Mouse (Mus musculus) gastrocnemius, adult 2 months (tissue): ENCODE results near the gene Arid1b. TPM values are rescaled to one million over a fixed set of nuclear protein-coding genes. Genes with fewer than 3 reads are reported as not detected.

Experiments used
- DNase-seq: peaks from one replicate; pipeline ENCODE4 v3.0.0; 2022
- H3K27ac ChIP-seq: fragments of 200-600 bp; 2 replicates; pipeline ENCODE4 v1.8.1; 2022; ENCODE audit warnings: mild to moderate bottlenecking
- H3K4me3 ChIP-seq: fragments of 200-600 bp; 2 replicates; pipeline ENCODE4 v1.8.1; 2022; ENCODE audit warnings: mild to moderate bottlenecking, moderate library complexity
- CTCF ChIP-seq: fragments of 200-600 bp; IDR thresholded peaks from 2 replicates; pipeline ENCODE4 v1.8.1; 2022; ENCODE audit warnings: antibody characterized with exemption, mild to moderate bottlenecking, moderate library complexity
- intact Hi-C: fragments of 180-260 bp; cut with DNase I; formaldehyde crosslinking; loops from one replicate; pipeline ENCODE4 v1.15.1; 2025
- total RNA-seq, 2 experiments: library from RNA; stranded (reverse); gene quantifications; 2 replicates each; pipeline ENCODE4 v1.2.3; 2021

Arid1b gene
- total RNA-seq, 2 experiments from 2014 or later, result 35.1 to 35.6 TPM

DNA sequence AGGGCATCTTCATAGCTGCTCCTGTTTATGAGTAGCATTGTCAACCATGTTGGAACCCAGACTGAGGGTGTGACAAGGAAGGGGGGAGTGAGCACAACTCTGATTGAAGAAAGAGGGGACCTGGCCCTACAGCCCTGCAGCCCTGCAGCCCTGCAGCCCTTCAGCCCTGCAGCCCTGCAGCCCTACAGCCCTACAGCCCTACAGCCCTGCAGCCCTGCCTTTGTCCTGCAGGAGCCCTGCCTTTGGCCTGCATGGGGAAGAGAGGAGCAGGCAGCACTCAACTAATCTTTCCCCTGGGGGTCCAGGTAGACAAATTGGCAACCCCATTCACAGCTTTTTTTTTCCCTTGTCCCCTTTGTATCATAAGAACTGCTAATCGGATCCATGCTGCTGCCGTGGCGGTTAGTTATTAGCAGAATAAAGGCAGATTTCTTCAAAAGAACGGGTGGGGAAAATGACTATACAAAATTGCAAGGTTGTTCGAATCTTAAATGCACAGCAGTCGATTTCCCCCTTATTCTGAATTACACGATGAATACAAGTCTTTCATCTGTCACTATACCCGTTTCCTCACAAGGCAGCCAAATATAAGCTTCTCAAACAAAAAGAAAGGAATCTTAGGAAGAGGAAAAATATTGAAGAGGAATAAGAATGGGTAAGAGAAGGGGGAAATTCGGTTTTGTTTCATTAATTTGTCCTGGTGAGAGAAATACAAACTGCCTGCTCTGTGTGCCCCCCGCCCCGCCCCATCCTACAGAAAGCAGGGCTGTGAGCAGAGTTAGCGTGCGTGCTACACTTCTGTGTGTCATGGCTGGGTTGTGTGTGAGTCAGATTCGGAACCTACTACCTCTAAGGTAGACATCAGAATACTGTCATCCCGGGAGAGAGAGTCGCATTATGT lies 260.8 kb downstream of the Arid1b start:
- intact Hi-C loops, result loop anchor here (5.0 kb wide), 3 partner anchors 42 to 142 kb away; no protein-coding TSS in a partner anchor
- no peak overlapping the region for H3K4me3 ChIP-seq
- no peak for DNase-seq
- no peak for TF ChIP-seq CTCF
- no peak overlapping the region for H3K27ac ChIP-seq

DNA sequence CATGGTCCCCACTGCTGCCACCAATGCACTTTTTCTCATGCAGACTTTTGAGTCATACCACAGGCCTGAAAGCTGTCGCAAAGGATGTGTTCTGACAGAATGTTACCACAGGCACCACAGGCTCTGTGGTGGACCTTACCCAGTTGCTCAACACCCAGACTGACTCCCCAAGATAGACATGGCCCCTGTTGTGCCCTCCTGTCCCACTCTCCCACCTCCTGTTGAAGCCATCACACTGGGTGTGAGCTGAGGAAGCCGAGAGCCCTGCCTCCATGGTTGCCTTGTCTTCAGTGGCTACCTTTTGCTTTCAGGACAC lies 261.4 kb downstream of the Arid1b start:
- intact Hi-C loops, result loop anchor here (5.0 kb wide), 1 partner anchor 42 kb away; no protein-coding TSS in a partner anchor
- Histone ChIP-seq H3K27ac (no peak overlapping the region), H3K4me3 (no peak overlapping the region)
- no peak for TF ChIP-seq CTCF
- no peak for DNase-seq

DNA sequence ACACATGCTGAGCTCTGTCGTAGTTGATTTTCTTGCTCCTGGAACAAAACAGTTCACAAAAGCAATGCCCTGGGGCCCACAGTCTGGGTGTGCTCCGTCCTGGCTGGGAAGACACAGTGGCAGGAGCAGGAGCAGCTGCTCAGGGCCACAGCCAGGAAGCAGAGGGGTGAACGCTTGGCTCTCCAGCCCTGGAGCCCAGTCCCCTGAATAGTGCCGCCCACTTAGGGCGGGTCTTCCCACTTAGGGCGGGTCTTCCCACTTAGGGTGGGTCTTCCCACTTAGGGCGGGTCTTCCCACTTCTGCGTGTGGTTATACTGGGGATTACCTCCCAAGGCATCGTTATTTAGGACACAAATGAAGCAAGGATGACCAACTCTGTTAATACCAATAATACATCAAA lies 264.8 kb downstream of the Arid1b start:
- H3K4me3 ChIP-seq, result no peak overlapping the region
- intact Hi-C loops, result loop anchor here (5.0 kb wide), 1 partner anchor 38 kb away; no protein-coding TSS in a partner anchor
- TF ChIP-seq CTCF, result no peak
- DNase-seq, result no peak
- no peak overlapping the region for H3K27ac ChIP-seq

DNA sequence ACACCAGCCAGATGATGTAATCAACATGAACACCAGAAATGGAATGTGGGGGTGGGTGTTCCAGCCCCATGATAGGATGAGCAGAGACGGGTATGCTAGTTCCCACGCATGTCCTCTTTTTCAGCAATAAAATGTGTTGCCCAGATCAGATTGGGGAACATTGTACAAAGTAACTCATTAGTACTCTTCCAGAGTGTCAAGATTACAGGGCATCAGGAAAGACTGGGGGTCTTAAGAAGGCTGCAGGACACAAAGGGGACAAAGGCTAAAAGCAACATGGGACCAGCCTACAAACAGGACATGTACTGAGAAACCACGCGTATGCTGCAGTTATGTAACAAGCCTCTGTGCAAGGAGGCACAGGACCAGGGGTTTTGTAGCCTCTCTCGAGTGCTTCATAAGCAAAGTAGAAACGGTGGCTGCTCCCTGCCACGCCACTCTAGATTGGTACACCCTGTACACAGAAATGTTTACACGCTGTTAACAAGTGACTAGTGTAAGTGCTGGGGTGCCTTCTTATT lies 267.1 kb downstream of the Arid1b start:
- TF ChIP-seq CTCF, result no peak
- no peak for DNase-seq
- intact Hi-C loops, result no loop called here
- no peak overlapping the region for H3K4me3 ChIP-seq
- H3K27ac ChIP-seq, result no peak overlapping the region; the same call in 1 of the 2 replicates

DNA sequence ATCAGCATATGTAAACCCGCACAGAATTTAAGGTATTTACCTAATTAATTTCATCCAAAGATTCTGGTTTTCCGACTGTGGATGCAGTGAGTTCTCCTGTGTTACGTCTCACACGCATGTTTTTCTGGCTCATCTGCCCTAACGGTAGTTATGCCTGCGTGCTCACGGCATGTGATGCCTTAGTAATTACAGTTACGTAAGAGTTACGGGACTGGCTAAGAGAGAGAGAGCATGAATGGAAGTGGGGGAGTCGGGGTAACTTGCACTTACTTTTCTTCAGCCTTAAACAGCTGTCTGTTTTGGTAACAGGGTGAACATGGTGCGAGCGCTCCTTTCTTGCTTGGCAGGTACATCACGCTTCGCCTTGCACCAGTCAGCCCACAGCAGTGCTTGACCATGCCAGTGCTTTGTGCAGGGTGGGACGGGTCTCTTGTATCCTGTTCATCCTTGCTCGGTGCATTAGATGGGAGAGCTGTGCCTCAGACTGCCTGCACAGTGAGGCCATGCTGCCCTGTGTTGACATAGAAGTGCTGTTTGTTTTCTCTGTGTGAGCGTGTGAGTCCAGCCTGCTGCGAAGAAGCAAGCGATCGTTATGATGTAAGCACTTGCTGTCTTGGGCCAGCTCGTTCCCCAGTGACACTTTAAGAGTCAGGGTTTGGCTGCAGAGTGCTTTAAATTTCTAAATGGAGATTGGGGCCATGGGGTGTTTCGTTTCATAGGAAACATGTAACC lies 267.9 kb downstream of the Arid1b start:
- intact Hi-C loops, result no loop called here
- Histone ChIP-seq H3K27ac (peak overlapping the region; percentile 71), H3K4me3 (peak overlapping the region; percentile 28)
- peak; percentile 57 for DNase-seq
- TF ChIP-seq CTCF, result no peak

DNA sequence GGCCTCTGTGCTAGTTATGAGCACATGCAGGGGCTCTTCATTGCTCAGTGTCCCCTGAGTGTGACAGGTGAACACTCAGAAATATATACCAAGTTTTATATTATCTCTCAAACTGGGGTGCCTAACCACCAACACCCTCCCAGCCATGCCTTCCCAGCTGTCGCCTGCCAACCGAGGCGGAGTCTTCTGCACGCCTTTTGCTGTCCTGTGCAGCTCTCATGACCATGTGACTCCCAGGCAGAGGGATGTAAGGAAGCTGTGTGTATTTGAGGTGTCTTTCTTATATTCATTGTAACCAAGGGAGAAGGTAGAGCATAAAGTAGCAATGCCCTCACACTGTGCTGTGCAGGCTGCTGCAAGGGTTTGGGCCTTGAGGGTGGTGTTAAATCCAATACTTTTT lies 268.7 kb downstream of the Arid1b start:
- no peak overlapping the region for H3K4me3 ChIP-seq
- intact Hi-C loops, result no loop called here
- no peak for DNase-seq
- H3K27ac ChIP-seq, result peak overlapping the region; percentile 71; the same call in 1 of the 2 replicates
- no peak for TF ChIP-seq CTCF

DNA sequence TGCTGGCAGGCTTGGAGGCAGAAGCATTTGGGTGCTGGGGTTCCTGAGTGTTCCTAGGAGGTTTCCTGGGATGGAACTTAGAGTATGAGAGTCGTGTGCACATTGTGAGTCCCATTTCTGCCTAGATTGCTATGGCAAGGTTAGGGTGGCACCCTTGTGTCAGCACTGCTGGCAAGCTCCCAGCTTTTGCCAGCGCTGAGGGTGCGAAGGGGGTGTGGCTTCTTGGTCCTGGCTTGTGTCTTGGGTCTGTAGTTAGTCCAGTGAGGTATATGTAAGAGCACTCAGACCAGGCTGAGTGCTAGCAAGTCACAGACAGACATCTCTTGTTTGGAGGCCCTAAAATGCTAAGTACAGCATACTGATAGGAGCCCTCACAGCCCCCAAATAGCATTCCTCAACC lies 270.7 kb downstream of the Arid1b start:
- no peak overlapping the region for H3K4me3 ChIP-seq
- TF ChIP-seq CTCF, result no peak
- intact Hi-C loops, result no loop called here
- DNase-seq, result no peak
- H3K27ac ChIP-seq, result no peak overlapping the region

DNA sequence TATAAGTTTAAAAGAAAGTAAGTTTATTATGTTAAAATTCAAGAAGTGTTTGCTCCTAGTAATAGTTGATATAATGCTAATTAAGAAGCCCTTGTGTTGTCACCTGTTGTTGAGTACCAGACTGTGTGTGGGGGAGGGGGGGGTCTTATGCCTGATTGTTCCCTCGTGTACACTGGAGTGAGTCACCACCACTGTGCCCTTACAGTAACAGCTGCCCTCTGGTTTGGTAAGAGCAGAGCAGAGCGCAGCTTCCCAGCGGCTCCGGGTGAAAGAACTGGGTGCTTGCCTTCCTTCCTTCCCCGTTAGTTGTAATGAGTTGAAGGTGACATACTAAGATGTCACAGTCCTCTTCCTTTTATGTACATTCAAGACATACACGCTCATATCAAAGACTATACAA lies 271.5 kb downstream of the Arid1b start:
- H3K4me3 ChIP-seq, result no peak overlapping the region
- intact Hi-C loops, result no loop called here
- no peak overlapping the region for H3K27ac ChIP-seq
- no peak for TF ChIP-seq CTCF
- DNase-seq, result no peak

DNA sequence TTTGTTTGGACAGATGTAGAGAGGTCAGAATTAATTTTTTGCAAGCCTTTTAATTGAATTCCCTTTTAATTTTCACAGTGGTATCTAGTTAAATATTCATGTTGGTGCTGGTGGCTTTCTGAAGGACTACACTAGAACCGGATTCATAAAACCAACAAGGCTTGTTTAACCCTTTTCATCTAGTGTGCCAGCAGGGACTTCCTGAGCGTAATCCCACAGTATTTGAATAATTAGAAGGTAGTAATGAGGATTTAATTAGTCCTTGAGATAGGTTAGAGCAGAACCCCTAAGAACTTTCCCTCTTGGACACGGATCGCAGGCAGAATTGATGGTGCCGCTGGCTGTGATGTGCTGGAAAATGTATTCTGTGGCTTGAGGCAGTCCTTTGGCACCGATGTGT lies 273.6 kb downstream of the Arid1b start:
- intact Hi-C loops, result no loop called here
- DNase-seq, result no peak
- Histone ChIP-seq H3K4me3 (no peak overlapping the region), H3K27ac (no peak overlapping the region)
- TF ChIP-seq CTCF, result no peak

DNA sequence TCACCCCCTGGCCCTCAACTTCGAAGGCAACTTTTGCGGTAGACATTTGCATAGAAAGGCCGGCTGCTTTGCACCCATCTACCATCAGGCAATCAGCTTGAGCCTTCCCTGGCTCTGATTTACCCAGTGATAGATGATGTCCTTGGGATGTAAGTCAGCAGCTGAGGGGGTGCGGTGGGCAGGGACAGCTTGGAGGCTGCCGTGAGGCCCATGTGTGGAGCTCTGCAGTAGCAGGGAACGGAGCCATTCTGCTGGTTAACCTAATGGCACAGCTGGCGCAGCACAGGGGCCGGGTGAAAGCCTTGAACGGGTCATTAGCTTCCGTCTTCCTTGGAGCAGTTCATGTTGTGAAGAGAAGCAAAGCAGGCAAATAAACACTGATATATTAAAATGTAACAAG lies 275.2 kb downstream of the Arid1b start:
- TF ChIP-seq CTCF, result no peak
- Histone ChIP-seq H3K27ac (no peak overlapping the region), H3K4me3 (no peak overlapping the region)
- intact Hi-C loops, result no loop called here
- no peak for DNase-seq

DNA sequence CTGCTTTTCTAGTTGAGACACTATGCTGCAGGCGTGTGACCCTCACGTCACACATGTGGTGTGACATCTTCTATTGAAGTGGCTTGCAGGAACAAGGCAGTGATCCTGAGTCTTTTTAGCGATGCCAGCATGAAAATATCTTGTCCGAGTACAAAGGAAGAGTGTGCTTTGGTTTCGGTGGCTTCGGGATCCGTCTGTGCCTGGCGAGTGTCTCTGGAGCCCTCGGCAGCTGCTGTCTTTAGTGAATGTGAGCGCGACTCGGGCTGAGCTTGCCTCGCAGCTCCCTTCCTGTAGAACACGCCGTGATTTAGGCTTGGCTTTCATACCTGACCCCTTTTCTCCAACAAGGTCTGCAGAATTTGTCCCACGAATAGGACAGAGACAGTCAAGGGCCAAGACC lies 275.6 kb downstream of the Arid1b start:
- intact Hi-C loops, result no loop called here
- Histone ChIP-seq H3K27ac (no peak overlapping the region), H3K4me3 (no peak overlapping the region)
- TF ChIP-seq CTCF, result no peak
- DNase-seq, result no peak

DNA sequence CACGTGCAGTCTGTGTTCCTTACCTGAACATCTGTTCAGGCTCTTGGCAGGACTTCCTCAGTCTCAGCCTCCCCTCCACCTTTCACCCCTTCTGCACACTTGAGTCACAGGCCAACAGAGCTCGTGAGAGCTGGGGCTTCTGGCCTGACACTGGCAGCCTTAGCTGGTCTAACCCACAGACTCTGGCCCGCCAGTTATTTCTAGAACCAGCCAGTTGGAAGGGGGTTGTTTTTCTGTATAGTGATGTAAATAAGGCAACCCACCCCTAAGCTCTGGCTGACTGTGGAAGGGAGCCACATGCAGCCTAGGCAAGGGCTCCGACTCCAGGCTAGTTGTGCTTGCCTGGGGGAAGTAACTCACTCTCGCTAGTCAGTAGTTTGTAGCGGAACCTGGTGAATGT lies 276.7 kb downstream of the Arid1b start:
- no peak overlapping the region for H3K4me3 ChIP-seq
- TF ChIP-seq CTCF, result no peak
- intact Hi-C loops, result no loop called here

DNA sequence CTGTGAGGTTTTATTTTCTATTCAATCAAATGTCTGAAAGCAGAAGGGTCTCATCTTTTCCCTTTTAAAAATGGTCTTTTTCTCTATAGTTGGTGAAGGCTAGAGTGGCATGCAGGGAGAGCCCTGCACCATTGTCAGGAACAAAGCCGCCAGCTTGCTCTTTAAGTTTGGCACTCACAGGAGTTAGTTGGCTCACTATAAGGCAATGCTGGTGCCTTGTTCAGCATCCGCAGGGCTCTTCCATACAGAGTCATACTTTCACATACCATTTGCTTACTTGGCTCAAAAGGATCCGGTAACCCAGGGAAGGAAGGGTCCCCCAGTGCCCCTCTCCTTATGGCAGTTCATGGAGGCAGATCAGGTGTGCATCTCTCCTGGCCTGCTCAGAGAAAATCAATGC lies 279.0 kb downstream of the Arid1b start:
- no peak for TF ChIP-seq CTCF
- no peak overlapping the region for H3K4me3 ChIP-seq
- intact Hi-C loops, result no loop called here
- H3K27ac ChIP-seq, result no peak overlapping the region
- DNase-seq, result no peak

More for the DNA sequence above, 276.7 kb downstream of the Arid1b start:
- DNase-seq, result no peak
- H3K27ac ChIP-seq, result no peak overlapping the region
